Comparison of ENCODE assay signal across 20 mouse cellular contexts in the genomic region with DNA sequence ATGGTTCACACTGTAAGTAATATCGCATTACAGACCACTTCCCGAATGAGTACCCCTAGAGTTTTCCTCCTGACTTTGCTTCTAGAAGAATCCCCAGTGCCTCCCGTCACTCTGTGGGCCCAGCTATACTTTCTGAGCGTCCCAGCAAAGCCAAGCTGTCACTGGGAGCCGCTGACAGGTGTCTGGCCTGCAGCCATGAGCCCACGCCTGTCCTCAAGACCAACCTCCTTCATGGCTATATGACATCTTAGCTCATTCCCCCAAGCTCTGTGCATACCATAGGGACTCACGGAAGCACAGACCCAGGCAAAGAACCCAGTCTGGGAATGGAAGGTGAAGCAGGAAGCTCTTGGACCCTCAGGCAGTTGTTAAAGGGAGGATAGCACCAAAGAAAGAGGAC. TPM values are rescaled to one million over a fixed set of nuclear protein-coding genes. Genes with fewer than 3 reads are reported as not detected.
A peak's percentile ranks its signal among the peaks of the same experiment; 100 is the strongest.
DNase-seq lines count a peak whose midpoint lies in the region; ATAC-seq and TF ChIP-seq lines count a peak whose summit lies in the region.
"Had no signal": no experiment of that assay in that cellular context is flagged by ENCODE, and none has a peak within 500 bp of the region (broad histone marks: within the 10 kb centered on the region; RNA-seq: fewer than 3 reads in every experiment).

No protein-coding gene starts in this region.

- peaks cover 1% of the 10 kb centered on the region; the same call in 1 of the 2 replicates for H3K4me1 ChIP-seq in heart, adult 2 months (ENCODE audit: control insufficient read depth, insufficient read depth, low read length)
- H3K4me1 ChIP-seq in heart, postnatal 0 days (ENCODE audit: control insufficient read depth, insufficient read depth) = peaks cover 11% of the 10 kb centered on the region
- peaks cover 24% of the 10 kb centered on the region for H3K4me1 ChIP-seq in limb, embryonic 15.5 days
- H3K4me1 ChIP-seq: neural tube, embryonic 15.5 days had no signal

- no peak for TF ChIP-seq POLR2A in heart, adult 2 months (IDR thresholded peaks at IDR 0.05; ENCODE audit: insufficient read depth, low read depth, low read length)

- intact Hi-C loops in left cerebral cortex, postnatal 4 days (cut with DNase I) = no loop called here
- intact Hi-C loops in left cerebral cortex, postnatal 25 days (cut with DNase I) = loop anchor here (10.0 kb wide), 1 partner anchor 85 kb away; no protein-coding TSS in a partner anchor
- intact Hi-C loops in heart, adult 2 months (cut with DNase I) = no loop called here

- no peak overlapping the region for H3K9ac ChIP-seq in heart, adult 2 months (ENCODE audit: low read depth, low read length)
- H3K9ac ChIP-seq in heart, postnatal 0 days (replicated peaks; ENCODE audit: low read depth, low read length) = no peak overlapping the region
- H3K9ac ChIP-seq in limb, embryonic 15.5 days = no peak overlapping the region
- H3K9ac ChIP-seq: heart, embryonic 13.5 days; lung, embryonic 14.5 days; neural tube, embryonic 15.5 days had no signal

- H3K27ac ChIP-seq in heart, adult 2 months = peak overlapping the region; percentile 59
- no peak overlapping the region for H3K27ac ChIP-seq in heart, postnatal 0 days (ENCODE audit: low read depth)
- peak overlapping the region; percentile 47; the same call in 1 of the 2 replicates for H3K27ac ChIP-seq in limb, embryonic 15.5 days
- H3K27ac ChIP-seq: heart, embryonic 13.5 days; macrophage; neural tube, embryonic 15.5 days had no signal

- H3K27me3 ChIP-seq in heart, adult 2 months (ENCODE audit: control insufficient read depth, insufficient read depth, low read length) = no peaks in the 10 kb centered on the region
- no peaks in the 10 kb centered on the region for H3K27me3 ChIP-seq in heart, postnatal 0 days (ENCODE audit: control insufficient read depth, insufficient read depth, low read length)
- H3K27me3 ChIP-seq in limb, embryonic 15.5 days = peaks cover 3% of the 10 kb centered on the region; the same call in 1 of the 2 replicates
- H3K27me3 ChIP-seq: neural tube, embryonic 15.5 days; Patski had no signal

- H3K79me2 ChIP-seq in heart, adult 2 months (replicated peaks; ENCODE audit: control insufficient read depth, insufficient read depth, low read length) = no peaks in the 10 kb centered on the region

- TF ChIP-seq CTCF in heart, adult 2 months (IDR thresholded peaks at IDR 0.05) = no peak
- TF ChIP-seq CTCF in heart, postnatal 0 days (IDR thresholded peaks at IDR 0.05; ENCODE audit: low read depth) = no peak

- 48% methylated on average over 7 of the region's 7 CpGs for WGBS in heart, adult 2 months
- 22% methylated on average over 7 of the region's 7 CpGs for WGBS in heart, postnatal 0 days
- WGBS in limb, embryonic 15.5 days = 28% methylated on average over 7 of the region's 7 CpGs

- no peak overlapping the region for H3K4me3 ChIP-seq in heart, adult 2 months
- H3K4me3 ChIP-seq in heart, postnatal 0 days (ENCODE audit: low read depth, low read length) = no peak overlapping the region
- no peak overlapping the region for H3K4me3 ChIP-seq in limb, embryonic 15.5 days
- H3K4me3 ChIP-seq: heart, embryonic 13.5 days; neural tube, embryonic 15.5 days had no signal

- H3K9me3 ChIP-seq in heart, postnatal 0 days (replicated peaks; ENCODE audit: control insufficient read depth, low read length) = no peaks in the 10 kb centered on the region
- no peaks in the 10 kb centered on the region for H3K9me3 ChIP-seq in limb, embryonic 15.5 days
- H3K9me3 ChIP-seq: heart, embryonic 13.5 days; neural tube, embryonic 15.5 days had no signal

- H3K36me3 ChIP-seq in heart, adult 2 months (ENCODE audit: control insufficient read depth, insufficient read depth, low read length) = no peaks in the 10 kb centered on the region
- H3K36me3 ChIP-seq in heart, postnatal 0 days (replicated peaks; ENCODE audit: control insufficient read depth, insufficient read depth, low read length) = no peaks in the 10 kb centered on the region
- no peaks in the 10 kb centered on the region for H3K36me3 ChIP-seq in limb, embryonic 15.5 days
- H3K36me3 ChIP-seq: heart, embryonic 13.5 days; neural tube, embryonic 15.5 days had no signal

- no peak for TF ChIP-seq EP300 in heart, adult 2 months (IDR thresholded peaks at IDR 0.05; ENCODE audit: insufficient read depth, low read depth, low read length)
- TF ChIP-seq EP300 in heart, postnatal 0 days (IDR thresholded peaks at IDR 0.05; ENCODE audit: low read depth) = 0 out of 2 replicates have a peak, but pooled peaks have one; percentile 39

- peak; percentile 66 for ATAC-seq in heart, postnatal 0 days (ENCODE audit: insufficient read depth, low read depth)
- no peak for ATAC-seq in limb, embryonic 15.5 days (ENCODE audit: insufficient number of reproducible peaks, low FRiP score, low TSS enrichment, low read depth)
- ATAC-seq: Patski had no signal

- peak; percentile 42 for DNase-seq in left cerebral cortex, postnatal 4 days
- DNase-seq in left cerebral cortex, postnatal 25 days (ENCODE audit: low spot score in 2 of 2) = no peak
- peak; percentile 73 to 75 for DNase-seq in heart, adult 2 months
- DNase-seq in heart, postnatal 0 days (ENCODE audit: low spot score) = peak; percentile 53
- no peak for DNase-seq in T-cell, adult 2 months (ENCODE audit: low spot score)
- DNase-seq in lung, postnatal 36 days = no peak
- no peak for DNase-seq in thymus, adult 18-20 months
- DNase-seq: cerebellum, postnatal 25 days; kidney, adult 2 months; kidney, postnatal 14 days; layer of hippocampus, adult 9-11 months; lung, embryonic 14.5 days; right cerebral cortex, postnatal 4 days had no signal

- H3K4me2 ChIP-seq in heart, postnatal 0 days (ENCODE audit: low read depth, low read length) = no peak overlapping the region
- H3K4me2 ChIP-seq in limb, embryonic 15.5 days = no peak overlapping the region
- H3K4me2 ChIP-seq: heart, embryonic 13.5 days; liver, embryonic 11.5 days; lung, embryonic 14.5 days; midbrain, embryonic 11.5 days; neural tube, embryonic 15.5 days had no signal

RNA-seq across cellular contexts. Expression of a gene that starts 55.3 kb away (rescaled TPM):
- 100 to 1,000 TPM; 185 to 206 TPM for total RNA-seq in left cerebral cortex, postnatal 4 days (2021)
- 10 to 100 TPM; 62.3 to 66.1 TPM for total RNA-seq in left cerebral cortex, postnatal 25 days (2021)
- total RNA-seq in heart, adult 2 months (2021) = 10 to 100 TPM; 54.6 to 83.7 TPM
- polyA plus RNA-seq in heart, adult 2 months (2012; rRNA removed) = 27.4 and 28.7 TPM in 2 replicates
- 9.2 and 10.2 TPM in 2 replicates for total RNA-seq in heart, postnatal 0 days (2014; rRNA removed; ENCODE audit: low replicate concordance)
- 2.7 TPM in 2 replicates for polyA plus RNA-seq in heart, postnatal 0 days (2015; fragmentation: Nextera tagmentation; extraction: Ambion mirVana)
- polyA plus RNA-seq in limb, embryonic 15.5 days (2015; fragmentation: Nextera tagmentation; extraction: Ambion mirVana) = 17.1 and 18.0 TPM in 2 replicates
- polyA plus RNA-seq: macrophage had no signal

Comparison
In these comparisons a context has a peak if more than half of its experiments do, and no peak if none do; other contexts are left out.
1. DNase-seq: peak in left cerebral cortex, postnatal 4 days (single experiment), heart, adult 2 months (2 of 2) and heart, postnatal 0 days (single experiment); none in left cerebral cortex, postnatal 25 days (0 of 2), T-cell, adult 2 months (single experiment), lung, postnatal 36 days (single experiment) and thymus, adult 18-20 months (0 of 2).